Mouse (Mus musculus): ENCODE results near the gene Csf2ra.
"Not testable (repeated sequence)": the region's sequence is repeated elsewhere in the genome, so short reads cannot be mapped to it uniquely, and the experiment has no call there.

DNA sequence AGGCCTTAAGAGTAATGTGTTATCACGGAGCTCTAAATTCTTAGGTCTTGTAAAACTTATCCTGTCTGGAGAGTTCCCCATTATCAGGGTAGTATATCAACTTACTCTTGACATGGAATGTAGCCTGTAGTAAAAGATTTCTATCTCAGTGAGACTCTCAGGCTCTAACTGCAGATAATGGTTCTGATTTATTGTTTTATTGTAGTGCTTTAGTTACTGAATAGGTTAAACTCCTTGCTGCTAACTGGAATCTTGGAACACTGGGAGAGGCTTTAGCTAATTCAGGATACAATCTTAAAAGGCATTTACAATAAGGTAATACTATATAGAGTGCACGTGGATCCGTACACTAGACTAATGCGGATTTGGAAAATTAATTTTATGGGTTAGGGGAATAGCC is 19.1 kb upstream of the Csf2ra start:
- not testable (repeated sequence) for TF ChIP-seq CTCF, EP300 (IDR thresholded peaks at IDR 0.05; ENCODE audit: low read depth)
